Mouse (Mus musculus) ES-E14 (cell line): Measurements from ENCODE around the gene Usp37.

Experiments
- CHD2 ChIP-seq: IDR thresholded peaks from 2 replicates; pipeline ENCODE4 v1.6.1; 2014; ENCODE audit warnings: mild to moderate bottlenecking, low read depth, low read length, inconsistent platforms
- MAFK ChIP-seq: IDR thresholded peaks from 2 replicates; pipeline ENCODE4 v1.6.1; 2014; ENCODE audit warnings: mild to moderate bottlenecking, low read depth, low read length, inconsistent platforms; ENCODE audit not compliant: insufficient read depth
- ZNF384 ChIP-seq: IDR thresholded peaks from 2 replicates; pipeline ENCODE4 v1.6.1; 2012; ENCODE audit warnings: low read depth, low read length, inconsistent platforms

GRCm38 (mm10) chr1:74386714-74387385, 157.2 kb downstream of the Usp37 start:
- TF ChIP-seq ZNF384 (no peak), MAFK (no peak), CHD2 (no peak)
